Mouse (Mus musculus) urinary bladder, adult 18-20 months (tissue): ENCODE results near the gene Arsb.

Experiments
- DNase-seq, 2 experiments: peaks; one replicate each; pipeline ENCODE4 v3.0.0; 2022; ENCODE audit warnings: low spot score in 2 of 2, mixed read lengths in 2 of 2

Gene Arsb

GRCm38 (mm10) chr13:93840146-93840545 is 68.7 kb downstream of the Arsb start:
- no peak for DNase-seq

DNA sequence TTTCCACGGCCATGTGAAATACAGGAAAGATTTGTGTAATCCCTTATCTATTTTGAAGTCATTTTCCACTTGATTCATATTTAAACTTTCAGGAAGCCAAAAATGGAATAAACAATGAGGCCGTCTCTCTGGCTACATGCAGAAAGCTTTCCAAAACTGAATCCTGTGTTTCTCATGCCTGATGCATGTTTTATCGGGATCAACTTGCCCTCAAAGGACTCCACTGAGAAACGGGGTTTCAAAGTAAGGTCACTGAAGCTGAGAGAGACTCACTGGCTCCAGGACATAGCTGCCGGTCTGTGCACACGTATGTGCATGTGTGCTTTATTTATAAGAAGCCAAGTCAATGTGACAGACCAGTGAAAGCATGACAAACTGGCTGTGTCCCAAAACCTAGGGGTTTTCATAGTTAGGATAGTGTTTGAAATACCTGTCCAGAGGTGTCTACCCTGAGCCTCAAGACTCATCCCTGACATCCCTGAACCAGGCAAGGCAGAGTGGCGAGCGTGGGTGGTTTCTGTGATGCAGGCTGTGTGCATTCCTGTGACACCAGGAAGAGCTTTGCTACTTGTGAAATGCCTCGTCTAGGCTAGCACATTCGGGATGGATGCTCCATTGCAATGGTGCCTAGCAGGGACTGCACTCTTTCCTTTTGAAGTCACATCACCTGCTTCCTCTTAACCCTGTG is 75.5 kb downstream of the Arsb start:
- no peak for DNase-seq

- no peak for DNase-seq
Observed at GRCm38 (mm10) chr13:93847614-93848013, 76.2 kb downstream of the Arsb start.

- DNase-seq = no peak
Observed at GRCm38 (mm10) chr13:93848615-93849014, 77.2 kb downstream of the Arsb start.

- DNase-seq = no peak
Observed at GRCm38 (mm10) chr13:93849751-93850355, 78.4 kb downstream of the Arsb start.

GRCm38 (mm10) chr13:93850674-93851073 is 79.2 kb downstream of the Arsb start:
- no peak for DNase-seq

DNA sequence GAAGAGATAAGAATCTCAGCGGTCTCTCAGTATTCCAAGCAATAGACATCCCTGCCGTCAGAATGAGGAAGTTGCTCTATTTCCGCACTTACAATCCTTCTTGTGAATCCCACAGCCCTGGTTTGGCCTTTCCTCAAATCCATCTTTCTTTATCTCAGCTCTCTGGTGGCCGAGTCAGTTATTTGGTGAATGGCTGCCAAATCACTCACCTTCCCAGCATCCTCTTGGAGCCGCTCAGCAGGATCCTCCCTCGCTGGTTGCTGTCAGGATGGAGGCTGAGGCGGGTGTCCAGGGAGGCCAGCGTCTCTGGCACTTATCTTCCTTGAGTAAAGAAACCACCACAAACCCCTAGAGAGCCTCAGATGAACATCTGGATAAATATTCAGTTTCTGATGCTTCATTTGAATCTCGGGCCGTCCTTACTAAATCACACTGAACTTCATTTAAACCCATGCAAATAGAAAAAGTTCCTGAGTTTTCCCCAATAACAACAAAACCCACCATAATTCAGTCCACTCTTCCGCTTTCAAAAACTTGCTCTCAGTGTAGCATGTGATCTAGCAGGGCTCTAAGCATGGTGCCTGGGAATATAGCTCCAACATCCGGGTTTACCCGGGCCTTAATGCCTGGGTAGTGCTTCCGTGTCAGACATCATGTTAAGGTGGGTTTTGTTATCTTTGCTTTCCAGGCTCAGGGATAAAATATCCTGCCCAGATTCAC is 81.1 kb downstream of the Arsb start:
- peak in 1 of 2 experiments; percentile 36 for DNase-seq

DNA sequence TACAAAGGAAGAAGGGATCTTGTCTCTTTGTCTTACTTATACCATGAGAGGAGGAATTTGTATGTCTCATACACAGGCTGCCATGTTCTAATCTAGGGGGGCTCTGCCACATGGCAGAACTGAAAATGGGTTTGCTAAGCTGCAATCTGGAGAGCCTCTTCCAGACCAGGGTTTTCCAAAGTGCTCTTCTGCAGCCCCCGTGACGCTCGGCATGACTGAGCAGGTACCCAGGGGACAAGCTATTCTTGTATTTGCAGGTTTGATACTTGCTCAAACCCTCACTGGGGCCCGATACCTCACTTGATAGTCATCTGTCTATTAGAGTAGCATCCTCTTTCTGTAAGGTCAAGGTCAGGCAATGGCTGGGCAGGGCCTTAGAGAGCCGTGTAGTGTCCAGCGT is 82.3 kb downstream of the Arsb start:
- DNase-seq = no peak

GRCm38 (mm10) chr13:93854325-93854724 is 82.9 kb downstream of the Arsb start:
- DNase-seq = no peak

DNA sequence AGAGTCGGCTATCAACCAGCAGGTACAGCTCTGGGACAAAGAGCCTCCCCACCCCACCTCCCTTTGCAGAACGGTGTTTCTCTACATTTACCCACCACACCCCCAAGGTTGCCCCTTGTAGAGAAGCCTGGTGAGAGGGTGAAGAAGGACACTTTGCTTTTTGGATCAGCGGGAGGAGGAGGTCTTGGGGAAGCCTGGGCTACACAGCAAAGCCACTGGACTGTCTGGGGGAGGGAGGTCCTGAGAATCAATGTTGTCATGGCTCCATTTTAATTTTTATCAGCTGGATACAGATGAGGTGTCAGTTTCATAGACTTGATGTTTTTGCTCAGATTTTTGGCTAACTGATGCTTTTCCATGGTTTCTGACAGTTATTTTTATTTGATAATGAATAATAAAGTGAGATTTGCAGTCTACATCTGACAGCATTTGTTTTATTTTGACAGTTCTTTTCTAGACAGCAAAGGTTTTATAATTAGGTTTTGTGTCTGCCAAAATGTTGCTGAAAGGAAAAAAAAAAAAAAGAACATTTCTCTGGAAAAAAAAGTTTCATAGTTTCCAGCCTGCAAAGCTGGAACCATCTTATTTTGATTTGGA is 83.6 kb downstream of the Arsb start:
- no peak for DNase-seq

- peak; percentile 32 to 46 for DNase-seq
Observed at GRCm38 (mm10) chr13:93855701-93856183, 84.3 kb downstream of the Arsb start.

- no peak for DNase-seq
Observed at GRCm38 (mm10) chr13:93861211-93861610, 89.8 kb downstream of the Arsb start.

DNA sequence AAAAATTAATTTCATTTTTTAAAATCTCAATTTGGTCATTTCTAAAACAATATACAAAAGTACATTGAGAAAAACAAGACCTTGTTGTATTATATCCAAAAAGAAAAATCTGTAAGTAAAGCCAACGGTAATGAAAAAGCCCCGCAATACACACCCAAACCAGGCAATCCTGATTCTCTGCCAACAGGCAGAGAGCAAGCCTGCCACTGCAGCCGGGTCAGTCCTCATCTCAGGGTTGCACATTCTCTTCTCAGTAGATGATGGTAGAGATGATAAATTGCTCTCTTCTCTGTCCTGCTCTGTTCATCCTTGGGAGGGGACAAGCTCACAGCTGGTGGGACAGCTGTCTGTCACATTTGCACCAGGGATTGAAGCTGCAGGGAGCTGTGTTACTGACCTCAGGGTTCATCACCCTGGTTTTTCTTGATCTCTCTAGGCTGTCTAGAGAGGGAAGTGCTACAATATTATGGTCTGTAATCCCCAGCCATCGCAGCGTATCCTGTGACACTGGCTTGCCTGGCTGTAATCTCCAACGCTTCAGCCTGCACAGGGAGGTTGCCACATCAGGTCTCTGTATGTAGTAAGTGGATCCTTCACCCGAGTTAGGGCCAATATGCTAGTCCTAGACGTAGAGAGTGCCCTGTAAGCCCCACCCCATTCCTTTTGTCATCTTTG is 92.8 kb downstream of the Arsb start:
- DNase-seq = no peak

- no peak for DNase-seq
Observed at GRCm38 (mm10) chr13:93866638-93867037, 95.2 kb downstream of the Arsb start.

GRCm38 (mm10) chr13:93871681-93872080 is 100.3 kb downstream of the Arsb start:
- no peak for DNase-seq

- DNase-seq = no peak
Observed at GRCm38 (mm10) chr13:93872591-93872990, 101.2 kb downstream of the Arsb start.

DNA sequence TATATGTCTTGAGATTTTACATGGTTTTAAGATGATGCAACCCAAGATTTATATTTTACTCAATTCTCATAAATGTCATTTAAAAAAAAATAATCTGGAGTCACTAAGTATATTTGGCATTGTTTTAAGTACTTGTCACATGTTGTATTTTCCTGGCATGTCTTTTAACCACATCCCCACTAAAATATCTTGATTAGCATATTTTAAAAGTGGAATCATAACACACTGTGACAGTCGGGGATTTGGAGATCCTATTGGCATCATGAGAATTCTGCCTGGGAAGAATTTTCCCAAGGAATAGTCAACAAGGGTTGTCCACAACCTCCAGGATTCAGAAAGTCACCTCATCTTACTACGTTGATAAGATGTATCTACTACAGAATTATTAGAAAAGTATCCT is 106.5 kb downstream of the Arsb start:
- DNase-seq = no peak

- DNase-seq = no peak
Observed at GRCm38 (mm10) chr13:93879426-93879825, 108.0 kb downstream of the Arsb start.

DNA sequence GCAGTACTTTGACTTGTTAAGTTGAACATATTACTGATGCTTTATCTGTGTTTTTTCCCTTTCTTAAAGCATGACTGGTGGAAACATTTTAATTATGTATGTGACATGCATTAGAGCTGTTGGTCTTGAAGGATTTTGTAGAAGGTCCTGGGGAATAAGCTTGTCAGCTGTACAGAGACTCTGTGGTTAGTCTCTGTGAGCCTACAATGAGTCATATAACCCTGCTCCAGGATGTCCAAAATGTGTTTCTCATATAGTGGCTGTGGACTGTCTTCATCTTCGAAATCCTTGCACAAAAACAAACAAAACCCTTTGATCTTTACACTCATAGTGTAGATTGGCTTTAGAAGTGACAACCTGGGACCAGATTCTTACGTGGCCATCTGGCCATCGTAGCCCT is 110.7 kb downstream of the Arsb start:
- DNase-seq = no peak

GRCm38 (mm10) chr13:93886999-93887398 is 115.6 kb downstream of the Arsb start:
- DNase-seq = no peak

- no peak for DNase-seq
Observed at GRCm38 (mm10) chr13:93888196-93888595, 116.8 kb downstream of the Arsb start.

DNA sequence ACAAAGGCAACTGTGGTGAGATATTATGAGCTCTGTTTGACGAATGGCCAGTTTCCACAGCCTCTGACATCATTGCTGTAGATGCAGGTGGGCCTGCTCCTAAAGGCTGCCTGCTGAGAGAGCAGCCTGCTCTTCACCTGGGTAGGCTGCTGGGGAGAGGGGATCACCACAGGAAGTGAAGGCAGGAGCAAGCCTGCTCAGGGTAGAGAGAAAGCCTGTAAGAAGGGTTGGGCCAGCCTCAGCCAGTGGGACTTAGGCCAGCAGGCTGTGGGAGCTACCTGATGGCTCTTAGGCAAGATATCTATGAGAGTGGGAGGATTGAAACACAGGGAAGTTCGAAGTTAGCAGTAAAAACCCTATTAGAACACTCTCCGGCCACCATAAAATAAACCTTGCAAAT is 117.5 kb downstream of the Arsb start:
- DNase-seq = no peak
